Mouse (Mus musculus) heart, embryonic 16.5 days (tissue): ENCODE measurements around the gene Atp8a1. TPM values are rescaled to one million over a fixed set of nuclear protein-coding genes. Genes with fewer than 3 reads are reported as not detected.

Source experiments
- ATAC-seq: fragments of 200-750 bp; cut with Nextera tagmentation; replicated peaks from 2 replicates; pipeline ENCODE4 v1.8.0; 2017; ENCODE audit warnings: moderate number of reproducible peaks; ENCODE audit not compliant: insufficient read depth, low FRiP score; ENCODE audit errors: extremely low read depth
- H3K27ac ChIP-seq: fragments of 300-500 bp; sonication (generic); 2 replicates; pipeline ENCODE4 v1.5.1; 2014; ENCODE audit warnings: mild to moderate bottlenecking, low read length, control low read depth, moderate library complexity
- H3K27me3 ChIP-seq: fragments of 300-500 bp; sonication (generic); 2 replicates; pipeline ENCODE4 v1.6.1; 2014; ENCODE audit warnings: low read length, mixed read lengths; ENCODE audit not compliant: control insufficient read depth, insufficient read depth
- H3K36me3 ChIP-seq: fragments of 300-500 bp; sonication (generic); 2 replicates; pipeline ENCODE4 v1.6.1; 2014; ENCODE audit not compliant: control insufficient read depth, insufficient read depth
- H3K4me1 ChIP-seq: fragments of 300-500 bp; sonication (generic); 2 replicates; pipeline ENCODE4 v1.6.1; 2014; ENCODE audit warnings: low read length, mixed read lengths; ENCODE audit not compliant: control insufficient read depth, insufficient read depth
- H3K4me2 ChIP-seq: fragments of 300-500 bp; sonication (generic); 2 replicates; pipeline ENCODE4 v1.6.1; 2014; ENCODE audit warnings: low read depth, mild to moderate bottlenecking, control low read depth, low read length
- H3K4me3 ChIP-seq: fragments of 300-500 bp; sonication (generic); 2 replicates; pipeline ENCODE4 v1.5.1; 2014; ENCODE audit warnings: mild to moderate bottlenecking, control low read depth, low read length
- H3K9ac ChIP-seq: fragments of 300-500 bp; sonication (generic); 2 replicates; pipeline ENCODE4 v1.6.1; 2014; ENCODE audit warnings: low read length, control low read depth
- H3K9me3 ChIP-seq: fragments of 300-500 bp; sonication (generic); replicated peaks from 2 replicates; pipeline ENCODE4 v1.6.1; 2016; ENCODE audit warnings: low read length; ENCODE audit not compliant: control insufficient read depth
- WGBS: fragments of 180-500 bp; shearing (Covaris S2); extraction: QIAGEN DNeasy Blood & Tissue Kit; methylation state at CpG from one replicate; pipeline ENCODE4 v1.1.7; 2014; 5-methylcytosine and 5-hydroxymethylcytosine counted together
- polyA plus RNA-seq: library from polyadenylated mRNA; unstranded; fragments of >200 nt; fragmentation: Nextera tagmentation; extraction: Ambion mirVana; gene quantifications from 2 replicates; pipeline ENCODE4 v1.2.1, GENCODE M21; 2015

Gene Atp8a1
- 10.5 and 13.0 TPM in 2 replicates for polyA plus RNA-seq

GRCm38 (mm10) chr5:67847253-67848165, at the start of gene Atp8a1:
Gene Atp8a1 (minus strand): TSS chr5:67847434.
- no peaks in the 10 kb centered on the region for H3K36me3 ChIP-seq
- H3K4me2 ChIP-seq = peak within 1 kb of the TSS; percentile 96
- no peaks in the 10 kb centered on the region for H3K9me3 ChIP-seq
- no peaks in the 10 kb centered on the region for H3K27me3 ChIP-seq
- peak within 1 kb of the TSS; percentile 85 for H3K27ac ChIP-seq
- peak within 1 kb of the TSS; percentile 82 for H3K9ac ChIP-seq
- H3K4me3 ChIP-seq = peak within 1 kb of the TSS; percentile 84
- ATAC-seq = peak; percentile 98
- under 1% methylated on average over 60 of the region's 64 CpGs for WGBS
- H3K4me1 ChIP-seq = peaks cover 12% of the 10 kb centered on the region

GRCm38 (mm10) chr5:67884422-67885210, 37.4 kb upstream of the Atp8a1 start:
- Histone ChIP-seq H3K27me3 (no peaks in the 10 kb centered on the region), H3K4me2 (no peak overlapping the region), H3K9me3 (no peaks in the 10 kb centered on the region), H3K4me1 (no peaks in the 10 kb centered on the region), H3K27ac (no peak overlapping the region), H3K36me3 (no peaks in the 10 kb centered on the region), H3K4me3 (no peak overlapping the region), H3K9ac (no peak overlapping the region)
- 82% methylated on average over 9 of the region's 9 CpGs for WGBS
- no peak for ATAC-seq

GRCm38 (mm10) chr5:67883564-67884171, 36.4 kb upstream of the Atp8a1 start:
- H3K4me3 ChIP-seq = no peak overlapping the region
- H3K27ac ChIP-seq = no peak overlapping the region
- H3K9me3 ChIP-seq = no peaks in the 10 kb centered on the region
- no peak overlapping the region for H3K4me2 ChIP-seq
- H3K9ac ChIP-seq = no peak overlapping the region
- no peaks in the 10 kb centered on the region for H3K27me3 ChIP-seq
- H3K36me3 ChIP-seq = no peaks in the 10 kb centered on the region
- no peaks in the 10 kb centered on the region for H3K4me1 ChIP-seq
- 76% methylated on average over 1 of the region's 1 CpGs for WGBS
- ATAC-seq = no peak

DNA sequence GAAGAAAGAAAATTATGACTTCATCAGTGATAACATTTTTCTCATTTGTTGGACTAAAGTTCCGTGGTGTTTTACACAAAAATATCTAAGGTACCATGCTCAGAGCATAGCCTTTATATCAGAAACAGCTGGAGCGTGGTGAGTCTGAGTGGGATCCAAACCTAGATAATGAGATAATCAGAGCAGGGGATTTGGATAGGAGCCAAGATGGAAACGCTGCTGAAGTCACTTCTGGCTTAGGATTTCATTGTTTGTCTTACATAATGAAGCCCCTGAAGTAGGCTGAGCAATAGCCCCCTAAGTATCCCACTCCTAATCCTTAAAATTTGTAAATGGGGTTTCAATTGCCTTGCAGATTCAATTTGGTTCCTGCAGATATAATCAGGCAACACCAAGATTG, 24.2 kb upstream of the Atp8a1 start:
- no peak for ATAC-seq
- Histone ChIP-seq H3K9ac (no peak overlapping the region), H3K27ac (no peak overlapping the region), H3K4me1 (no peaks in the 10 kb centered on the region), H3K9me3 (0 out of 2 replicates have a peak, but pooled peaks cover 2% of the 10 kb centered on the region), H3K36me3 (no peaks in the 10 kb centered on the region), H3K27me3 (no peaks in the 10 kb centered on the region), H3K4me3 (no peak overlapping the region), H3K4me2 (no peak overlapping the region)
- WGBS = 24% methylated on average over 3 of the region's 3 CpGs

DNA sequence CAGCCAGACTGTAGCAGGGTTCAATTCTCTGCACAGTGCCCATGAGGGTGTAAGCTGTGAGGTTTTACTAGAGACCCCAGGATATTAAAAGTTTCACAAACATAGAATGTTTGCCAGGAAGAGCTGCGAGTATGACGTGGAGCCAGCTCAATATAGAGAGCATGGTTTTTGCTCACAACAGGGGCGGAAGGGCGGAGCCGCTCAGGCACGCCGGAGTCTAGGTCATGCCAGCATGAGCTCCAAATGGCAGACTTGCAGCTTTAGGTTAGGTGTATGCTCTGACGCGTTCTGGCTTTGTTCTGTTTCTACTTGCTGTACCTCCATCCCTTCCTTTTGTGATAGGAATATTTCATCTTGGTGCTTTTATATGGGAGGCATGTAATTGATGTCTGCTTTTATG, 19.0 kb upstream of the Atp8a1 start:
- Histone ChIP-seq H3K9me3 (0 out of 2 replicates have a peak, but pooled peaks cover 2% of the 10 kb centered on the region), H3K27ac (no peak overlapping the region), H3K4me3 (no peak overlapping the region), H3K4me2 (no peak overlapping the region), H3K27me3 (no peaks in the 10 kb centered on the region), H3K36me3 (no peaks in the 10 kb centered on the region), H3K4me1 (no peaks in the 10 kb centered on the region), H3K9ac (no peak overlapping the region)
- 72% methylated on average over 9 of the region's 9 CpGs for WGBS
- ATAC-seq = no peak

DNA sequence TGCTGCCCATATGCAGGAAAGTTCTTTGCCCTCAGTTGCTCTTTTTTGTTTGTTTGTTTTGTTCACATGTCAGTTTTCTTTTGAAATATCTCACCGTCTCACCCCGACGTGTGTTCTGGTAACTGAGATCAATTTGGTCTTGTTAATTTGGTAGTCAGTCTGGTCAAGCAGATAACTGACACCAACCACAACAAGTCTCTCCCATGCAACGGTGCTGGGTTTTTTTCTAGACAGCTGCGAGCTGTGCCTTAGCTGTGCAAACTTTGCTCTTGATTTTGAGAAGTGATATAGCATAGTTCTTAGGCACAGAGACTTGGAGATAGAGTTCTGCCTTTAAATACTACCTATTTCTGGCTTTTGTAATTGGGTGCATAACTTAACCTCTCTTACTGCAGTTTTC, 18.4 kb upstream of the Atp8a1 start:
- Histone ChIP-seq H3K27ac (no peak overlapping the region), H3K36me3 (no peaks in the 10 kb centered on the region), H3K4me2 (no peak overlapping the region), H3K9ac (no peak overlapping the region), H3K4me3 (no peak overlapping the region), H3K27me3 (no peaks in the 10 kb centered on the region), H3K4me1 (no peaks in the 10 kb centered on the region), H3K9me3 (0 out of 2 replicates have a peak, but pooled peaks cover 2% of the 10 kb centered on the region)
- no peak for ATAC-seq
- 64% methylated on average over 5 of the region's 5 CpGs for WGBS

DNA sequence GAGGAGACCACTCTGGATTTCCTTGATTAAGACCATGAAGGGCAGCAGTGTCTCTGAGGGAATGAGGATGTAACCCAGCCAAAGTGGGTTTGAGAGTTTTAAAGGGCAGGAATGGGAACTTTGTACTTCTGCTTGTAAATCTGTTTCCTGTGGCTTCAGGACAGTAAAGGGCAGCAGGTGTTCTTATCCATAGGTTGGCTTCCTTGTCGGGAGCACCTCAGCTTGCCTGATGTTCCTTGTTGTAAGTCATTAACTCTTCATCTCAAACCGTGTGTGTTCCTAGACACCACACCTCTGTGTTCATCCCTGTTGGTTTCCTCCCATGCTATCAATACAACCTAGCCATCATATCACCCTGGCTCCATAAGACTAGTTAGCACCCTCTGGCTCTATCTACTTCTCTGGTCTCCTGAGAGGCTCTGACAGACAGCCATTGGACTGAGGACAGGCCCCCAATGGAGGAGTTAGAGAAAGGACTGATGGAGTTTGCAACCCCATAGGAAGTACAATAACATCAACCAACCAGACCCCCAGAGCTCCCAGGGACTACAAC, 17.4 kb upstream of the Atp8a1 start:
- Histone ChIP-seq H3K4me1 (no peaks in the 10 kb centered on the region), H3K4me2 (no peak overlapping the region), H3K9ac (no peak overlapping the region), H3K27me3 (no peaks in the 10 kb centered on the region), H3K36me3 (no peaks in the 10 kb centered on the region), H3K27ac (no peak overlapping the region), H3K9me3 (0 out of 2 replicates have a peak, but pooled peaks cover 2% of the 10 kb centered on the region), H3K4me3 (no peak overlapping the region)
- 62% methylated on average over 2 of the region's 2 CpGs for WGBS
- ATAC-seq = no peak

DNA sequence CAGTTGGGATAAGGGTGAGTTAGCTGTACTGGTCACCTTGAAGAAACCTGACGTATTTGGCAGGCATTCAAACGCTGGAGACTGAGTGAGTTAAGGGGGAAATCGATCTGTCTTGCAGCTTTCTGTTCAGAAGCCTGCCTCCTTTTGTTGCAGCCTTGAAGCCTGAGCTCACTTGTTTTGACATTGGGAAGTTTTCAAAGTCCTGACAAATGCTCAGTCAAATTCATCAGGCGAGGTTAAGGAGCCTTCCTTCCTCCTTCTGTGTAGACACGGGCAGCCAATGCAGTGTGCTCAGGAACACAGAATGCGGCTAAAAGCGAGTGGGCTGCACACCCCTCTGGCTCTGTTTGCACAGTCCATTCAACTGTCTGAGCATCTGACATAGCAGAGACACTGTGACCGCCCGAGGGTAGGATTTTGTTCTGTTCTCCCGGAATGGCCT, 16.7 kb upstream of the Atp8a1 start:
- Histone ChIP-seq H3K36me3 (no peaks in the 10 kb centered on the region), H3K27me3 (no peaks in the 10 kb centered on the region), H3K4me2 (no peak overlapping the region), H3K4me3 (no peak overlapping the region), H3K4me1 (no peaks in the 10 kb centered on the region), H3K27ac (no peak overlapping the region), H3K9me3 (no peaks in the 10 kb centered on the region), H3K9ac (no peak overlapping the region)
- WGBS = 55% methylated on average over 10 of the region's 10 CpGs
- ATAC-seq = no peak
